Mouse (Mus musculus): ENCODE data around the gene Nrxn3. TPM values are rescaled to one million over a fixed set of nuclear protein-coding genes. Genes with fewer than 3 reads are reported as not detected.

Nrxn3 gene
- total RNA-seq, 2 experiments from 2014 or later: not detected

DNA sequence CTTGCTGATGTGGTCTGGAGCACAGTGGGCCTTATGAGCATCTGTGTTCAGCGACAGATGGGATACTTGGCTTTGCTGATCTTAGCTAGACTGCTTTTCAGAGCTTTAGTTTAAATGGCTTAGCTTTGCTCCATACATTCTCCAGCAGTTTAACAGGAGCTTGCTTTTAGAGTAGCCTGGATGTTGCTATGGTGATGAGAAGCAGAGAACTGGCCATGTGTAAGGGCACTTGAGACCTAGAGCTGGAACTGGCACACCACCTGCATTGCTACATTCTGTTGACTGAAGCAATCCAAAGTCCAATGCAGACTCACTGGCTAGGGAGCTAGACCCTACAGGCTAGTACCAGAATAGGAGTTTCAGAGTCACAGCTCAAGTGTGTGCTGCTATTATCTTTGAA lies 293.8 kb downstream of the Nrxn3 start:
- no peak for ATAC-seq (replicated peaks; ENCODE audit: low FRiP score, poor library complexity, severe bottlenecking)

DNA sequence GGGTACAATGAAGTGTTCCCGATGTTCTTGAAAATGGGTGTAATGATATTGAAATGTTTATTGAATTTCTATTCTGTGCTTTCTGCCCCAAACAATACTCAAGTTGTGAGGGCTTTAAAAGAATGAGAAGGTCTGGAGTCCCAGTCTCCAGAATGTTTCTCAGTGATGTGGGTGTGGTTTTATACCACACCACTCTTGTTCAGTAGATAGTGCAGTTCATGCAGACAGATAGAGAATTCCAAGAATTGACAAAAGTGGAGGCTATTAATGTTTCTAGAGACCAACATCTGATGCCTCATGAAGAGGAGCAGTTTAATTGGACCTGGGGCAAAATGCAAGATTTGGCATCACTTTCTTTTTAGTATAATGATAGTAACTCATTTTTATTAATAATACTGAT lies 302.5 kb downstream of the Nrxn3 start:
- ATAC-seq (replicated peaks; ENCODE audit: low FRiP score, poor library complexity, severe bottlenecking): no peak

GRCm38 (mm10) chr12:89035984-89036618 lies 313.4 kb downstream of the Nrxn3 start:
- ATAC-seq (replicated peaks; ENCODE audit: low FRiP score, poor library complexity, severe bottlenecking): no peak

GRCm38 (mm10) chr12:89040151-89040550 lies 317.5 kb downstream of the Nrxn3 start:
- no peak for ATAC-seq (replicated peaks; ENCODE audit: low FRiP score, poor library complexity, severe bottlenecking)

DNA sequence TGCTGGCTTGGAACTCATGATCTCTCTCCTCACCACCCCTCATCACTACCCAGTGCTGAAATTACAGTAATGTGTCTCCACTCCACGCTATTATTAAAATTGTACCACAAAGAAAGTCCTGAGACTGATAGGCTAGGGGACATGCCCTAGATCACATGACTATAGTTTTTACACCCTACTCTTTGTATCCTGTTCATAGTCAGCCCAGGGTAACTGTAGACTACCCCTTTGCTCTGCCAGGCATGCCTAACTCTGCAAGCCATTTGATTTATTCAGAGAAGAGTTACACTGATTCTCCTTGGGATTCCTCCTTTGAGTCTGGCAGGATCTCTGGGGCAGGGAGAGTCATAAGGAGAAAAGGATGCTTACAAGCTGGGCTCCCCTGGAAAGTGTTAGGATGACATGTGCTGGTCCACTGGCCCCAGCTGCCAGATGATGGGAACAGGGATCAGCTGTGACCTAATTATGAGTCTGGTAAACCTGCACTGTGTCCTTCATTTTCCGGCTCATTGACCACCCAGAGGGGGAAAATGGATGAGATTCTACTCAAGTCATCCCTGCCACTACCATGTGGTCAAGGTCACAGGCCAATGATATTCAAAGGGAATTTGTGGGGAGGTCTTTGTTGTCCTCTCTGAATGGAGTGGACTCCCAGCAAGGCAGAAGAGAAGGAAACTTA lies 318.9 kb downstream of the Nrxn3 start:
- ATAC-seq (replicated peaks; ENCODE audit: low FRiP score, poor library complexity, severe bottlenecking): no peak

DNA sequence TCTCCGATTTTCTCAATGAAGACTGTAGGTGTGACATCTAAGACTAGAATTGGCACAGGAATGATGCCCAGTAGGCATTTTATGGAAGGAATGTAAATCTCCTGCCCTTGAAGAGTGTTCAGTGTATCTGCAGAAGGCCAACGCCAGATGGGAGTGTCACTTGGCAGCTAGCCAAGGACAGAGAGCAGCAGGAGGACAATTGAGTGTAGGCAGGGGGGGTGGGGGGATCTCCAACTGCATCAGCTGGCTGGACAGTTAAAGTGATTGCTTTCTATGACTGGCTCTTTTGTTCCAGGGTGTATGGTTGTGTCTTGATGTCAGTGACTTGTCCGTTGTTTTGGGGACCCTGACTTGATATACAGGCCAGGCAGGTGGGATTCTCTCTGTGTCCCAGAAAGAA lies 326.6 kb downstream of the Nrxn3 start:
- ATAC-seq (replicated peaks; ENCODE audit: low FRiP score, poor library complexity, severe bottlenecking): no peak

DNA sequence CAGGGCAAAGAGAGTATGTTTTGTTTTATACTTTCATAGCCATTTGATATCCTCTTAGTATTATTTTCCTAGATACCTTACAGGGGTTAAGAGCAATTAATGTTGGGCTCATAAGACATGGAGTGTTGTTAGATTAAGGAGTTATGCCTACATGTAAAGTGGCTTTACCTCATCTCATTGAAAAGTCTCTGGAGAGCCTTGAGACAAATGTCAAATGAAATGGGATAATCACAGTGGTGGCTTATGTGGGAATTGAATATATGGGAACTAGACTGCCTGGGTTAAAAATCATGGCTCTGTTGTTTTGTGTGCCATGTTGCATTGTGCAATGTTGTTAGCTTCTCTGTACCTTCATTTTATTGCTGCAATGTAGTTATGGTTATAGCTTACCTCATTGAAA lies 327.0 kb downstream of the Nrxn3 start:
- ATAC-seq (replicated peaks; ENCODE audit: low FRiP score, poor library complexity, severe bottlenecking): no peak

GRCm38 (mm10) chr12:89072436-89072835 lies 349.8 kb downstream of the Nrxn3 start:
- ATAC-seq (replicated peaks; ENCODE audit: low FRiP score, poor library complexity, severe bottlenecking): no peak

DNA sequence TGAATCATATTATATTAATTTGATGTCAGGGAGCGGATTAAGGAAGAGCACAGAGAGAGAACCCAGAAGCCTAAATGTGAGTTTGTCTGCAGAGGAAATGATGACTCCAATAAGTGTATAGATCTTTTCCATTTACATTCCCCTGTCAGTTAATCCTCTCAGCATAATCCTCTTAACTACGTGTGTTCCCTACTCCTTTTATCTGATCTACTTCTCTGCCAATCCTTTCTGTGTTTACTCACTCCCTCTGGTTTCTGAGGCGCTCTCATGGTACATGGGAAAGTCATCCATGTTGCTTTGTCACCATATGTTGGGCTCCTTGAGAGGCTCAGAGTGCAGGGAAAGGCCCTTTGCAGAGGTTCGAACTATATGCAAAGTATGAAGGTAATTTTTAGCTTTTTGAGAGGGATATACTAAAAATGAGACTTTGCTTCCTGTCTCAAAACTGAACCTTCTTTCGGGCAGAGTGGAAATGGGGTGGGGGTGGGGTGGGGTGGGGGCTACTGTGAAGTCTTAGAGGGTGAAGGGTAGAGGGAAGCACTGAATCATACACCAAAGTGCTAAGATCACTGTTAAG lies 350.6 kb downstream of the Nrxn3 start:
- no peak for ATAC-seq (replicated peaks; ENCODE audit: low FRiP score, poor library complexity, severe bottlenecking)

DNA sequence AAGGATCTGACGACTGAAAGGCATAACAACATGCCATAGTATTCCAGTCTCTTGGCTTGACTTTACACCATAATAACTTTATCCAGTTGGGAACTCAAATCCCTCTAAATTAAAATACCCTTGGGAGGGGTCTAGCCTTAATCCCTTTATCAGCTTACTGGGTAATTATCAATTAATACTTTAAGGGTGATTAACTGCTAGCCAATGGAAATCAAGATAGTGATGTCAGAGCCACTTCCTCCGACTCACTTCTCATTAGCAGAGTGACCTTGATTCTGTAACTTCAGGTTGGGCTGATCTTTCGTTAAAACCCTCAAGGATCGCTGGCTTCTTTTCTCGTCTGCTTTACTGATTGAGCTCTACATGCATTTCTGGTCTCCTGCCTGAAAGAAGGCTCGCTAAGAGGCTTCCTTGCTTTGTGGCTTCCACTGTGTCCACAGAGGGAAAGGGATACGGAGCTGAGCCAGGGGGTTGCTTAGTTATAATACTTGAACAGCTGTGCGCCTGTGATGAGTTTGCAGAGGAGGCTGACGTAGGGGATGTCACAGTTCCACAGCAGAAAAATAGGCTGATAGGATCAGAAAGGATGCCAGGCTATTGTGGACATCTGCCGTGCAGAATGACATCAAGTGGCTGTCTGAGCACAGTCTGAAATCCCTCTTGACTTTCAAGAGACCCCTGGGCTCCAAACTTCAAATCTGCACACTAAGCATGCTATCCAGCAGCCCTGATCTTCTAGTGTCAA lies 352.0 kb downstream of the Nrxn3 start:
- ATAC-seq (replicated peaks; ENCODE audit: low FRiP score, poor library complexity, severe bottlenecking): no peak

- no peak for ATAC-seq (replicated peaks; ENCODE audit: low FRiP score, poor library complexity, severe bottlenecking)
These were observed 371.3 kb downstream of the Nrxn3 start for GRCm38 (mm10) chr12:89093806-89094479.

DNA sequence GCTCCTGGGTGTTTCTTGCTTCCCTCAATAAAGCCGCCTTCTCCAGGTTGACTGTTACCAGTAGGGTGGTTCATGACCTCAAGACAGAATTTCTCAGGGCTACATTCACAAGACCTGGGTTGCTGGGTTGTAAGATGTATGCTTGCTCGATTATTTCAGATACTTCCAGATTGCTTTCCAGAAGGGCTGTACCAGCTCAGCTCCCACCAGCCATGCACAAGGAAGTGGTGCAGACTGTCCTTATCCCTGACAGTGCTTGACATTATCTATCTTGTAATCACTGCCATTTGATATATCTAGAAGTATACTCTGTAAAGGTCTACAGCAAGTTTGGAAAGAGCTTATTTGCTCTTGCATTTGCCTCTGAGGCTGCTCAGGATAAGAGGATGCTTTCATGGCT lies 374.9 kb downstream of the Nrxn3 start:
- ATAC-seq (replicated peaks; ENCODE audit: low FRiP score, poor library complexity, severe bottlenecking): no peak

GRCm38 (mm10) chr12:89106029-89106733 lies 383.5 kb downstream of the Nrxn3 start:
- no peak for ATAC-seq (replicated peaks; ENCODE audit: low FRiP score, poor library complexity, severe bottlenecking)

GRCm38 (mm10) chr12:89106881-89107584 lies 384.4 kb downstream of the Nrxn3 start:
- no peak for ATAC-seq (replicated peaks; ENCODE audit: low FRiP score, poor library complexity, severe bottlenecking)

- ATAC-seq (replicated peaks; ENCODE audit: low FRiP score, poor library complexity, severe bottlenecking): no peak
These were observed 387.2 kb downstream of the Nrxn3 start for GRCm38 (mm10) chr12:89109779-89110335.

DNA sequence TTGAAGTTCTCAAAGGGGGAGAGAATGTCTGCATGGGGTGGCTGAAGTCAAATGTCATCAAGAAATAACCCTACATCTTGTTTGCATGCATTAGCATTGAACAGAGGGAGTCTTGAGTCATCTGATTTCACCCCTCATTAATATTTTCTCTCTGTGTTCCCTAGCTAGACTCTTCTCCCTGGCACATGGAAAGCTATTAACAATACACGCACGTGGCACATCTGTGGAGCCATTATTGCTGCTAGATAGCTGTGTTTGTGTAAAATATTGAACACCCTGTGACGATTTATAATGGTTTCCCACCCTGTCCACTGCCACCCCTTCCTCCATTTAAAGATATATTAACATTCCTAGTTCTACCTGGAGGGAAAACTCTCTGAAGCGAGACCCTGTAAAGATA lies 405.9 kb downstream of the Nrxn3 start:
- ATAC-seq (replicated peaks; ENCODE audit: low FRiP score, poor library complexity, severe bottlenecking): no peak

GRCm38 (mm10) chr12:89129139-89129907 lies 406.6 kb downstream of the Nrxn3 start:
- no peak for ATAC-seq (replicated peaks; ENCODE audit: low FRiP score, poor library complexity, severe bottlenecking)

DNA sequence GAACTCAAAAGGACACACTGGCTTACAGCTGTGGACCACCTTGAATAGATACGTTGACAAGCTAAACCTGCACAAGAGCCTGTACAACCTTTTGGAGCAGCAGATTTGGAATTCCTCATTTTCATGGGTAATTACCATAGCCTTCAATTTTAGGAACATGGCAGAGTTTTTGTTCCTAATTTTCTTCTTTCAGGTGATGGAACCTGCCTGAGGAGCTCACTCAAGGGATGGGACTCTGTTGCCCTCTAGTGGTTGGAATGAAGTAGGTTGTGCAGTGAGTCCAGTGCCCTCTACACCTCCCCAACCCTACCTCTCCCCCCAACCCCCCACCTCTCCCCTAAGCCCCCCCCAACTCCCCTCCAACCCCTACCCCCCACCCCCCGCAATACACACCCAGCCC lies 411.7 kb downstream of the Nrxn3 start:
- no peak for ATAC-seq (replicated peaks; ENCODE audit: low FRiP score, poor library complexity, severe bottlenecking)

All from erythroid progenitor cell, adult 5-6 weeks (primary cell).